16 mouse cellular contexts compared by ENCODE assay signal in the genomic region with DNA sequence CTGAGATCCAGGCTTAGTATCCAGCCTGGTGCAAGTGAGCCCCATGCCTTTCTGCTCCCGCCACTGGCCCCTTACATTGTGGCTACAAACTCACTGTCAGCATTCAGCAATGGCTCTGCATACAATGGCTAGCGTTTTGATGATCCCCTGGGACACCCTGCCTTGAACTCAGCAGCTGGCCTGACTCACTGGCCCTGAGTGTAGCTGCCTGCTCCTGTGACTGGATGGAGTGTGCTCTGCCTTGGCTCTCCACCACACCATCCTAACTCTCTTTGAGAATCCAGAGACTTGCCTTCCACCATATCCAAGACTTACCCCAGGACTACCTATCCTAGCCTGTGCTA. TPM values are rescaled to one million over a fixed set of nuclear protein-coding genes. Genes with fewer than 3 reads are reported as not detected.
DNase-seq lines count a peak whose midpoint lies in the region; ATAC-seq and TF ChIP-seq lines count a peak whose summit lies in the region.
"Had no signal": no experiment of that assay in that cellular context is flagged by ENCODE, and none has a peak within 500 bp of the region (broad histone marks: within the 10 kb centered on the region; RNA-seq: fewer than 3 reads in every experiment).

No protein-coding gene starts in this region.

- DNase-seq in adrenal gland, postnatal 14 days, result peak; percentile 35
- DNase-seq in adrenal gland, postnatal 4 days (ENCODE audit: low spot score in 2 of 2), result no peak
- DNase-seq in kidney, postnatal 10 days, result peak; percentile 46
- DNase-seq in kidney, postnatal 36 days, result no peak
- DNase-seq in 3T3-L1 (ENCODE audit: low read depth, low spot score), result peak; percentile 89
- peak; percentile 24 for DNase-seq in induced T-regulatory cell, adult 2 months (ENCODE audit: low read depth)
- no peak for DNase-seq in yolk sac, embryonic 10.5 days (ENCODE audit: low spot score)
- DNase-seq in hindbrain, postnatal 0 days (ENCODE audit: low spot score), result no peak
- DNase-seq: adrenal gland, postnatal 25 days; cerebellum, adult 11 months; midbrain, embryonic 14.5 days had no signal

- H3K9me3 ChIP-seq in hindbrain, postnatal 0 days (ENCODE audit: low read length), result no peaks in the 10 kb centered on the region
- H3K9me3 ChIP-seq: embryonic facial prominence, embryonic 13.5 days; limb, embryonic 10.5 days had no signal

- no peak overlapping the region for H3K4me3 ChIP-seq in hindbrain, postnatal 0 days (ENCODE audit: low read length)
- H3K4me3 ChIP-seq: embryonic facial prominence, embryonic 13.5 days; forebrain, embryonic 12.5 days; limb, embryonic 10.5 days had no signal

- TF ChIP-seq CTCF in hindbrain, postnatal 0 days (IDR thresholded peaks at IDR 0.05; ENCODE audit: low read depth), result no peak

- no peaks in the 10 kb centered on the region for H3K27me3 ChIP-seq in hindbrain, postnatal 0 days (ENCODE audit: insufficient read depth, low read length)
- H3K27me3 ChIP-seq: embryonic facial prominence, embryonic 13.5 days; forebrain, embryonic 12.5 days had no signal

- ATAC-seq in hindbrain, postnatal 0 days, result no peak

- H3K36me3 ChIP-seq in hindbrain, postnatal 0 days (ENCODE audit: insufficient read depth, low read length), result no peaks in the 10 kb centered on the region
- H3K36me3 ChIP-seq: embryonic facial prominence, embryonic 13.5 days; forebrain, embryonic 12.5 days; limb, embryonic 10.5 days had no signal

- no peak overlapping the region for H3K9ac ChIP-seq in hindbrain, postnatal 0 days (replicated peaks; ENCODE audit: low read length)
- H3K9ac ChIP-seq: embryonic facial prominence, embryonic 13.5 days; forebrain, embryonic 12.5 days; hindbrain, embryonic 14.5 days had no signal

- H3K4me2 ChIP-seq in hindbrain, postnatal 0 days (ENCODE audit: low read depth, low read length), result no peak overlapping the region
- H3K4me2 ChIP-seq: embryonic facial prominence, embryonic 13.5 days; forebrain, embryonic 12.5 days; hindbrain, embryonic 14.5 days had no signal

- no peaks in the 10 kb centered on the region for H3K4me1 ChIP-seq in hindbrain, postnatal 0 days (ENCODE audit: insufficient read depth, low read length)

- WGBS in hindbrain, postnatal 0 days, result 74% methylated on average over 2 of the region's 2 CpGs

- H3K27ac ChIP-seq in hindbrain, postnatal 0 days, result no peak overlapping the region
- H3K27ac ChIP-seq: embryonic facial prominence, embryonic 13.5 days; forebrain, embryonic 12.5 days; hindbrain, embryonic 14.5 days; kidney, postnatal 0 days had no signal

RNA-seq across cellular contexts. Expression of a gene that starts 19.4 kb away (rescaled TPM):
- total RNA-seq in adrenal gland, postnatal 14 days (2021), result 47.3 and 100 TPM in 2 replicates
- 10 to 100 TPM; 27.1 to 28.0 TPM for total RNA-seq in adrenal gland, postnatal 4 days (2021)
- total RNA-seq in hindbrain, postnatal 0 days (2014; rRNA removed), result 39.6 and 41.6 TPM in 2 replicates
- 14.4 and 18.1 TPM in 2 replicates for polyA plus RNA-seq in hindbrain, postnatal 0 days (2015; fragmentation: Nextera tagmentation; extraction: Ambion mirVana)

Comparison
In these comparisons a context has a peak if more than half of its experiments do, and no peak if none do; other contexts are left out.
1. DNase-seq: peak in adrenal gland, postnatal 14 days (single experiment), kidney, postnatal 10 days (single experiment), 3T3-L1 (single experiment) and induced T-regulatory cell, adult 2 months (single experiment); none in adrenal gland, postnatal 4 days (0 of 2), kidney, postnatal 36 days (0 of 2), yolk sac, embryonic 10.5 days (single experiment) and hindbrain, postnatal 0 days (single experiment).